Comparison of ENCODE assay signal across 21 mouse cellular contexts in the genomic region with DNA sequence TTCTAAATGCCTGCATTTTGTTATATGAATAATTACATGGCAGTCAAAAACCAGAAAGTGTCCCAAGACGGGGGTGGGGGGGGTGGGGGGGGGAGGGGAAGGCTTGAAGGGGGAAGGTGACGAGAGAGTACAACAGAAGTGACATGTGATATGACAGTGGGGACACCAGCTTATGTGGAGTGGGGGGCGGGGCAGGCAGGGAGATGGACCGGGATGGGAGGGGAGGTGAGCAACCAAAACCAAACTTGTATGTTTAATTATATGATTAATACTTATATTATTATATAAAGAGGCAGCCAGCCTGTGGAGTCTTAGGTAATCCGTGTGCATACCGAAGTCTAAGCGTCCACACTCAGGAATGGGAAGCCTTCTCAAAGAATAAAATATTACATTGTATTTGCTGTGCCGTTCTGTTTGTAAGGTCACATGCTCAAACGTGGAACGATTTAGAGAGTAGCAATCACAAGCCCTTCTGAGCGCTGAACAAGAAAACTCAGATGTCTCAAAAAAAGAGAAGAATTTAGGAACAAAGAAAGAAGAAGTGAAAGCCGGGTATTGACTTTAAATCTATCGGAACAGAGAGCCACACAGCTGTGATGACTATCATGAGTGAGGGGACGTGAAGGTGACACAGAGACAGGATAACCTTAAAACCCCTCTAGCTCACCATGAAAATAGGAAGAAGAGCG. TPM values are rescaled to one million over a fixed set of nuclear protein-coding genes. Genes with fewer than 3 reads are reported as not detected.
A peak's percentile ranks its signal among the peaks of the same experiment; 100 is the strongest.
DNase-seq lines count a peak whose midpoint lies in the region; ATAC-seq and TF ChIP-seq lines count a peak whose summit lies in the region.
"Had no signal": no experiment of that assay in that cellular context is flagged by ENCODE, and none has a peak within 500 bp of the region (broad histone marks: within the 10 kb centered on the region; RNA-seq: fewer than 3 reads in every experiment).

No protein-coding gene starts in this region.

- H3K27ac ChIP-seq in CH12.LX (ENCODE audit: insufficient read depth, low read depth): peak overlapping the region; percentile 77; the same call in 1 of the 2 replicates
- no peak overlapping the region for H3K27ac ChIP-seq in hindbrain, embryonic 14.5 days
- H3K27ac ChIP-seq: embryonic facial prominence, embryonic 13.5 days; forebrain, embryonic 12.5 days; heart, adult 2 months; heart, embryonic 15.5 days; hindbrain, embryonic 13.5 days had no signal

- H3K9me3 ChIP-seq in CH12.LX (replicated peaks; ENCODE audit: low read length): no peaks in the 10 kb centered on the region
- H3K9me3 ChIP-seq in hindbrain, embryonic 14.5 days (ENCODE audit: control insufficient read depth, low read length): no peaks in the 10 kb centered on the region
- H3K9me3 ChIP-seq: embryonic facial prominence, embryonic 13.5 days; forebrain, embryonic 12.5 days; heart, embryonic 15.5 days; hindbrain, embryonic 13.5 days had no signal

- TF ChIP-seq CTCF in CH12.LX (conservative IDR thresholded peaks at IDR 0.05 in 1 of 2, IDR thresholded peaks at IDR 0.05 in 1 of 2; ENCODE audit: low read depth in 2 of 2, low read length in 2 of 2): no peak

- peak overlapping the region; percentile 31 to 47 (median 39) for H3K4me3 ChIP-seq in CH12.LX (replicated peaks in 1 of 3; ENCODE audit: low read depth in 2 of 3, low read length in 2 of 3, poor library complexity in 1 of 3)
- no peak overlapping the region for H3K4me3 ChIP-seq in hindbrain, embryonic 14.5 days (replicated peaks; ENCODE audit: low read length)
- H3K4me3 ChIP-seq: embryonic facial prominence, embryonic 13.5 days; forebrain, embryonic 12.5 days; heart, adult 2 months; heart, embryonic 15.5 days; hindbrain, embryonic 13.5 days had no signal

- 83% methylated on average over 14 of the region's 15 CpGs for WGBS in hindbrain, embryonic 14.5 days

- no peak for TF ChIP-seq POLR2A in CH12.LX (IDR thresholded peaks at IDR 0.05; ENCODE audit: low read depth, low read length)

- no peaks in the 10 kb centered on the region for H3K36me3 ChIP-seq in CH12.LX (replicated peaks in 1 of 2; ENCODE audit: control insufficient read depth in 1 of 2, insufficient read depth in 1 of 2, low read length in 1 of 2)
- H3K36me3 ChIP-seq in hindbrain, embryonic 14.5 days (replicated peaks; ENCODE audit: control insufficient read depth, insufficient read depth): no peaks in the 10 kb centered on the region
- H3K36me3 ChIP-seq: embryonic facial prominence, embryonic 13.5 days; forebrain, embryonic 12.5 days; heart, embryonic 15.5 days; hindbrain, embryonic 13.5 days had no signal

- ATAC-seq in common myeloid progenitor, adult 5-6 weeks (replicated peaks; ENCODE audit: low read depth, poor library complexity, severe bottlenecking): peak; percentile 74
- peak; percentile 36; the same call in 1 of the 2 replicates for ATAC-seq in monocyte, adult 5-6 weeks (replicated peaks; ENCODE audit: insufficient number of reproducible peaks, low FRiP score, low TSS enrichment, poor library complexity, severe bottlenecking)
- no peak for ATAC-seq in hindbrain, embryonic 14.5 days (ENCODE audit: low FRiP score)
- ATAC-seq: CD4-positive, CD25-positive, alpha-beta regulatory T cell, adult 4 months; forebrain, embryonic 16.5 days had no signal

- H3K4me1 ChIP-seq in CH12.LX (ENCODE audit: control insufficient read depth in 1 of 2, insufficient read depth in 2 of 2): peaks cover 2 to 42% of the 10 kb centered on the region in 2 experiments; a peak in 3 of 4 replicates
- H3K4me1 ChIP-seq in hindbrain, embryonic 14.5 days (replicated peaks; ENCODE audit: control insufficient read depth, insufficient read depth, low read length): no peaks in the 10 kb centered on the region
- H3K4me1 ChIP-seq: hindbrain, embryonic 13.5 days had no signal

- in situ Hi-C loops in CH12.LX (cut with MboI; ENCODE audit: low pct_ligation_motif_present, low pct_unique_long_range_greater_than_20kb, low sequenced_read_pairs): loop anchor here (25.0 kb wide), 1 partner anchor 690 kb away; a partner anchor contains a TSS

- dilution Hi-C loops in CH12.LX (cut with MboI; ENCODE audit: extremely low pct_ligation_motif_present, extremely low pct_unique_long_range_greater_than_20kb, low sequenced_read_pairs): no loop called here

- DNase-seq in spleen, adult 18-20 months: peak; percentile 23 to 26
- no peak for DNase-seq in spleen, adult 12 weeks (ENCODE audit: low spot score)
- DNase-seq in CH12.LX (ENCODE audit: extremely low read depth): peak; percentile 81
- DNase-seq in hindbrain, embryonic 14.5 days (ENCODE audit: low spot score): no peak
- DNase-seq in thymus, postnatal 10 days (ENCODE audit: low spot score in 2 of 2): no peak
- no peak for DNase-seq in cerebellum, postnatal 4 days (ENCODE audit: low spot score in 2 of 2)
- DNase-seq: adrenal gland, postnatal 14 days; cerebellum, adult 2 months; cerebellum, postnatal 10 days; gastrocnemius, postnatal 10 days; heart, adult 2 months; heart, postnatal 14 days had no signal

- no peaks in the 10 kb centered on the region for H3K27me3 ChIP-seq in CH12.LX (replicated peaks)
- H3K27me3 ChIP-seq in hindbrain, embryonic 14.5 days (ENCODE audit: control insufficient read depth, insufficient read depth, low read length): no peaks in the 10 kb centered on the region; the same call in 1 of the 2 replicates
- H3K27me3 ChIP-seq: embryonic facial prominence, embryonic 13.5 days; forebrain, embryonic 12.5 days; heart, embryonic 15.5 days; hindbrain, embryonic 13.5 days had no signal

- no peak; the same call in 1 of the 2 replicates for TF ChIP-seq RAD21 in CH12.LX (IDR thresholded peaks at IDR 0.05; ENCODE audit: low read depth, low read length)

- no peaks in the 10 kb centered on the region for H3K79me2 ChIP-seq in CH12.LX (replicated peaks; ENCODE audit: control insufficient read depth, extremely low read depth, insufficient read depth, poor library complexity, severe bottlenecking)

- H3K9ac ChIP-seq in CH12.LX (ENCODE audit: insufficient read depth, low read depth): peak overlapping the region; percentile 47
- no peak overlapping the region for H3K9ac ChIP-seq in hindbrain, embryonic 14.5 days
- H3K9ac ChIP-seq: embryonic facial prominence, embryonic 13.5 days; forebrain, embryonic 12.5 days; heart, embryonic 15.5 days; hindbrain, embryonic 13.5 days had no signal

- peak overlapping the region; percentile 67 for H3K4me2 ChIP-seq in CH12.LX (ENCODE audit: insufficient read depth, low read depth, poor library complexity, severe bottlenecking)
- no peak overlapping the region for H3K4me2 ChIP-seq in hindbrain, embryonic 14.5 days (replicated peaks)
- H3K4me2 ChIP-seq: embryonic facial prominence, embryonic 13.5 days; forebrain, embryonic 12.5 days; heart, embryonic 11.5 days; heart, embryonic 15.5 days; hindbrain, embryonic 13.5 days had no signal

- TF ChIP-seq EP300 in CH12.LX (IDR thresholded peaks at IDR 0.05; ENCODE audit: low read length): peak; percentile 97

TF ChIP-seq in CH12.LX, 34 proteins besides CTCF, POLR2A, EP300 and RAD21 (continues in another document):
- TF ChIP-seq CHD2 (IDR thresholded peaks at IDR 0.05; ENCODE audit: low read length) (no peak), ZC3H11A (IDR thresholded peaks at IDR 0.05; ENCODE audit: low read depth, low read length) (no peak), POLR2AphosphoS2 (IDR thresholded peaks at IDR 0.05; ENCODE audit: low read depth, low read length) (no peak), ZMIZ1 (IDR thresholded peaks at IDR 0.05; ENCODE audit: low read depth, low read length) (0 out of 2 replicates have a peak, but pooled peaks have one; percentile 15), GABPA (IDR thresholded peaks at IDR 0.05; ENCODE audit: insufficient replicate concordance, low read depth, low read length) (no peak), MXI1 (IDR thresholded peaks at IDR 0.05; ENCODE audit: low read depth, low read length) (no peak; the same call in 1 of the 2 replicates), JUND (conservative IDR thresholded peaks at IDR 0.05; ENCODE audit: low read depth, low read length) (peak; percentile 53; the same call in 1 of the 2 replicates), ETS1 (conservative IDR thresholded peaks at IDR 0.05; ENCODE audit: low read depth, low read length) (peak; percentile 75), UBTF (IDR thresholded peaks at IDR 0.05; ENCODE audit: low read depth, low read length) (no peak), USF2 (conservative IDR thresholded peaks at IDR 0.05; ENCODE audit: low read depth, low read length) (peak; percentile 46; the same call in 1 of the 2 replicates), PAX5 (IDR thresholded peaks at IDR 0.05; ENCODE audit: low read length) (no peak), NRF1 (IDR thresholded peaks at IDR 0.05; ENCODE audit: low read depth, low read length) (no peak), E2F4 (IDR thresholded peaks at IDR 0.05; ENCODE audit: insufficient replicate concordance, low read depth, low read length) (no peak), ZNF384 (IDR thresholded peaks at IDR 0.05; ENCODE audit: low read depth, low read length) (peak; percentile 87), JUN (IDR thresholded peaks at IDR 0.05; ENCODE audit: insufficient read depth, low read depth, low read length) (no peak), TCF12 (IDR thresholded peaks at IDR 0.05; ENCODE audit: low read depth, low read length) (peak; percentile 67; the same call in 1 of the 2 replicates), BHLHE40 (IDR thresholded peaks at IDR 0.05; ENCODE audit: low read depth, low read length) (peak; percentile 81), TBP (conservative IDR thresholded peaks at IDR 0.05; ENCODE audit: low read depth, low read length) (0 out of 2 replicates have a peak, but pooled peaks have one; percentile 54), MAX (IDR thresholded peaks at IDR 0.05; ENCODE audit: low read length) (peak; percentile 32; the same call in 1 of the 2 replicates), SMC3 (IDR thresholded peaks at IDR 0.05; ENCODE audit: low read depth, low read length) (no peak), USF1 (IDR thresholded peaks at IDR 0.05; ENCODE audit: low read depth, low read length) (peak; percentile 58)

RNA-seq across cellular contexts. Expression of a gene that starts 26.5 kb away (rescaled TPM):
- total RNA-seq in CH12.LX (2012; rRNA removed): 11.3 and 16.8 TPM in 2 replicates
- 21.9 and 23.0 TPM in 2 replicates for total RNA-seq in CH12.LX (2014; rRNA removed)
- polyA plus RNA-seq in CH12.LX (2012; ENCODE audit: insufficient read length, low read depth): 16.9 and 18.0 TPM in 2 replicates
- 16.0 and 19.9 TPM in 2 replicates for total RNA-seq in common myeloid progenitor, adult 5-6 weeks (2017)
- 8.5 to 15.1 TPM (median 11.4 TPM) in 3 replicates for total RNA-seq in monocyte, adult 5-6 weeks (2017)
- polyA plus RNA-seq in hindbrain, embryonic 14.5 days (2014; fragmentation: Nextera tagmentation; extraction: Ambion mirVana): 28.3 and 32.0 TPM in 2 replicates

RNA-seq across cellular contexts. Expression of a gene that starts 34.9 kb away (rescaled TPM):
- total RNA-seq in CH12.LX (2012; rRNA removed) (3.1 and 5.0 TPM in 2 replicates), CH12.LX (2014; rRNA removed) (6.2 and 8.7 TPM in 2 replicates)
- polyA plus RNA-seq in CH12.LX (2012; ENCODE audit: insufficient read length, low read depth): 3.5 and 6.2 TPM in 2 replicates
- total RNA-seq in common myeloid progenitor, adult 5-6 weeks (2017): 0.49 and 2.7 TPM in 2 replicates
- total RNA-seq in monocyte, adult 5-6 weeks (2017): 0.29 to 7.1 TPM (median 0.75 TPM) in 3 replicates
- 15.7 and 18.1 TPM in 2 replicates for polyA plus RNA-seq in hindbrain, embryonic 14.5 days (2014; fragmentation: Nextera tagmentation; extraction: Ambion mirVana)

Comparison
In these comparisons a context has a peak if more than half of its experiments do, and no peak if none do; other contexts are left out.
1. DNase-seq: peak in spleen, adult 18-20 months (2 of 2) and CH12.LX (single experiment); none in spleen, adult 12 weeks (single experiment), hindbrain, embryonic 14.5 days (single experiment), thymus, postnatal 10 days (0 of 2) and cerebellum, postnatal 4 days (0 of 2).